Mouse (Mus musculus): Measurements from ENCODE around the gene Gm42417. TPM values are rescaled to one million over a fixed set of nuclear protein-coding genes. Genes with fewer than 3 reads are reported as not detected.

The Gm42417 gene
- polyA plus RNA-seq, 1 experiment from 2014 or later, result not detected

- 33% methylated on average over 6 of the region's 6 CpGs for WGBS
- Histone ChIP-seq H3K36me3 (ENCODE audit: insufficient read depth) (no peaks in the 10 kb centered on the region), H3K27me3 (ENCODE audit: insufficient read depth, low read length) (no peaks in the 10 kb centered on the region), H3K4me3 (ENCODE audit: low read depth, low read length) (no peak overlapping the region), H3K4me1 (ENCODE audit: insufficient read depth) (peaks cover 24% of the 10 kb centered on the region), H3K9ac (peak overlapping the region; percentile 9; the same call in 1 of the 2 replicates), H3K4me2 (no peak overlapping the region), H3K9me3 (ENCODE audit: low read depth, low read length) (no peaks in the 10 kb centered on the region), H3K27ac (ENCODE audit: low read depth) (no peak overlapping the region)
- DNase-seq, result peak; percentile 56
- ATAC-seq (ENCODE audit: insufficient read depth), result peak; percentile 29; the same call in 1 of the 2 replicates
- TF ChIP-seq CTCF (IDR thresholded peaks at IDR 0.05; ENCODE audit: low read depth), result no peak
These were observed 32.4 kb upstream of the Gm42417 start for GRCm38 (mm10) chr1:36571627-36572026.

GRCm38 (mm10) chr1:36570320-36570719 is 31.1 kb upstream of the Gm42417 start:
- Histone ChIP-seq H3K4me1 (ENCODE audit: insufficient read depth) (peaks cover 24% of the 10 kb centered on the region), H3K36me3 (ENCODE audit: insufficient read depth) (no peaks in the 10 kb centered on the region), H3K27ac (ENCODE audit: low read depth) (no peak overlapping the region), H3K9me3 (ENCODE audit: low read depth, low read length) (no peaks in the 10 kb centered on the region), H3K27me3 (ENCODE audit: insufficient read depth, low read length) (no peaks in the 10 kb centered on the region), H3K4me3 (ENCODE audit: low read depth, low read length) (no peak overlapping the region), H3K9ac (no peak overlapping the region), H3K4me2 (no peak overlapping the region)
- no peak for ATAC-seq (ENCODE audit: insufficient read depth)
- no peak for TF ChIP-seq CTCF (IDR thresholded peaks at IDR 0.05; ENCODE audit: low read depth)
- no peak for DNase-seq
- 82% methylated on average over 5 of the region's 5 CpGs for WGBS

- WGBS, result 40% methylated on average over 7 of the region's 7 CpGs
- TF ChIP-seq CTCF (IDR thresholded peaks at IDR 0.05; ENCODE audit: low read depth), result no peak
- H3K27me3 ChIP-seq (ENCODE audit: insufficient read depth, low read length), result no peaks in the 10 kb centered on the region
- H3K36me3 ChIP-seq (ENCODE audit: insufficient read depth), result no peaks in the 10 kb centered on the region
- H3K27ac ChIP-seq (ENCODE audit: low read depth), result no peak overlapping the region; the same call in 1 of the 2 replicates
- no peaks in the 10 kb centered on the region for H3K9me3 ChIP-seq (ENCODE audit: low read depth, low read length)
- peaks cover 22% of the 10 kb centered on the region for H3K4me1 ChIP-seq (ENCODE audit: insufficient read depth)
- no peak for ATAC-seq (ENCODE audit: insufficient read depth)
- H3K4me3 ChIP-seq (ENCODE audit: low read depth, low read length), result no peak overlapping the region
- no peak overlapping the region for H3K9ac ChIP-seq
- no peak for DNase-seq
- no peak overlapping the region for H3K4me2 ChIP-seq
These were observed 30.6 kb upstream of the Gm42417 start for GRCm38 (mm10) chr1:36569694-36570276.

- 54% methylated on average over 4 of the region's 4 CpGs for whole genome bisulfite sequencing
- Histone ChIP-seq H3K4me3 (ENCODE audit: low read depth, low read length) (no peak overlapping the region), H3K4me1 (ENCODE audit: insufficient read depth) (peaks cover 18% of the 10 kb centered on the region), H3K9ac (peak overlapping the region; percentile 21; the same call in 1 of the 2 replicates), H3K27ac (ENCODE audit: low read depth) (peak overlapping the region; percentile 68), H3K9me3 (ENCODE audit: low read depth, low read length) (no peaks in the 10 kb centered on the region), H3K27me3 (ENCODE audit: insufficient read depth, low read length) (no peaks in the 10 kb centered on the region), H3K36me3 (ENCODE audit: insufficient read depth) (no peaks in the 10 kb centered on the region), H3K4me2 (peak overlapping the region; percentile 11; the same call in 1 of the 2 replicates)
- ATAC-seq (ENCODE audit: insufficient read depth) (peak; percentile 36; the same call in 1 of the 2 replicates), DNase-seq (peak; percentile 57)
- no peak for TF ChIP-seq CTCF (IDR thresholded peaks at IDR 0.05; ENCODE audit: low read depth)
These were observed 29.5 kb upstream of the Gm42417 start for GRCm38 (mm10) chr1:36568776-36569175.

- WGBS, result 36% methylated on average over 21 of the region's 21 CpGs
- TF ChIP-seq CTCF (IDR thresholded peaks at IDR 0.05; ENCODE audit: low read depth), result no peak
- ATAC-seq (ENCODE audit: insufficient read depth) (peak; percentile 24; the same call in 1 of the 2 replicates), DNase-seq (peak; percentile 80)
- Histone ChIP-seq H3K27ac (ENCODE audit: low read depth) (peak overlapping the region; percentile 68), H3K36me3 (ENCODE audit: insufficient read depth) (no peaks in the 10 kb centered on the region), H3K4me3 (ENCODE audit: low read depth, low read length) (no peak overlapping the region), H3K9ac (peak overlapping the region; percentile 21; the same call in 1 of the 2 replicates), H3K27me3 (ENCODE audit: insufficient read depth, low read length) (no peaks in the 10 kb centered on the region), H3K4me1 (ENCODE audit: insufficient read depth) (peaks cover 16% of the 10 kb centered on the region), H3K9me3 (ENCODE audit: low read depth, low read length) (no peaks in the 10 kb centered on the region), H3K4me2 (peak overlapping the region; percentile 32)
These were observed 28.8 kb upstream of the Gm42417 start for GRCm38 (mm10) chr1:36567818-36568603.

- Histone ChIP-seq H3K27me3 (ENCODE audit: insufficient read depth, low read length) (no peaks in the 10 kb centered on the region), H3K36me3 (ENCODE audit: insufficient read depth) (no peaks in the 10 kb centered on the region), H3K27ac (ENCODE audit: low read depth) (no peak overlapping the region), H3K9me3 (ENCODE audit: low read depth, low read length) (no peaks in the 10 kb centered on the region), H3K9ac (no peak overlapping the region), H3K4me1 (ENCODE audit: insufficient read depth) (peaks cover 16% of the 10 kb centered on the region), H3K4me3 (ENCODE audit: low read depth, low read length) (no peak overlapping the region), H3K4me2 (no peak overlapping the region)
- DNase-seq, result no peak
- 16% methylated on average over 2 of the region's 2 CpGs for WGBS
- TF ChIP-seq CTCF (IDR thresholded peaks at IDR 0.05; ENCODE audit: low read depth), result no peak
- no peak for ATAC-seq (ENCODE audit: insufficient read depth)
These were observed 27.2 kb upstream of the Gm42417 start for GRCm38 (mm10) chr1:36566425-36566824.

- H3K4me3 ChIP-seq (ENCODE audit: low read depth, low read length), result no peak overlapping the region
- H3K27me3 ChIP-seq (ENCODE audit: insufficient read depth, low read length), result no peaks in the 10 kb centered on the region
- no peak overlapping the region for H3K4me2 ChIP-seq
- H3K27ac ChIP-seq (ENCODE audit: low read depth), result no peak overlapping the region
- no peaks in the 10 kb centered on the region for H3K36me3 ChIP-seq (ENCODE audit: insufficient read depth)
- ATAC-seq (ENCODE audit: insufficient read depth) (no peak), DNase-seq (no peak)
- peaks cover 8% of the 10 kb centered on the region for H3K4me1 ChIP-seq (ENCODE audit: insufficient read depth)
- TF ChIP-seq CTCF (IDR thresholded peaks at IDR 0.05; ENCODE audit: low read depth), result no peak
- H3K9me3 ChIP-seq (ENCODE audit: low read depth, low read length), result no peaks in the 10 kb centered on the region
- no peak overlapping the region for H3K9ac ChIP-seq
- WGBS, result 66% methylated on average over 6 of the region's 6 CpGs
These were observed 24.9 kb upstream of the Gm42417 start for GRCm38 (mm10) chr1:36564101-36564500.
